Mouse (Mus musculus): ENCODE data around the gene Siglec1. TPM values are rescaled to one million over a fixed set of nuclear protein-coding genes. Genes with fewer than 3 reads are reported as not detected.
"Not testable (repeated sequence)": the region's sequence is repeated elsewhere in the genome, so short reads cannot be mapped to it uniquely, and the experiment has no call there.

The Siglec1 gene
- under 1 TPM; 0.59 to 0.71 TPM for total RNA-seq (2021)
- long read RNA-seq, experiment 1, result 0 reads
- long read RNA-seq, experiment 2, result 0 reads

DNA sequence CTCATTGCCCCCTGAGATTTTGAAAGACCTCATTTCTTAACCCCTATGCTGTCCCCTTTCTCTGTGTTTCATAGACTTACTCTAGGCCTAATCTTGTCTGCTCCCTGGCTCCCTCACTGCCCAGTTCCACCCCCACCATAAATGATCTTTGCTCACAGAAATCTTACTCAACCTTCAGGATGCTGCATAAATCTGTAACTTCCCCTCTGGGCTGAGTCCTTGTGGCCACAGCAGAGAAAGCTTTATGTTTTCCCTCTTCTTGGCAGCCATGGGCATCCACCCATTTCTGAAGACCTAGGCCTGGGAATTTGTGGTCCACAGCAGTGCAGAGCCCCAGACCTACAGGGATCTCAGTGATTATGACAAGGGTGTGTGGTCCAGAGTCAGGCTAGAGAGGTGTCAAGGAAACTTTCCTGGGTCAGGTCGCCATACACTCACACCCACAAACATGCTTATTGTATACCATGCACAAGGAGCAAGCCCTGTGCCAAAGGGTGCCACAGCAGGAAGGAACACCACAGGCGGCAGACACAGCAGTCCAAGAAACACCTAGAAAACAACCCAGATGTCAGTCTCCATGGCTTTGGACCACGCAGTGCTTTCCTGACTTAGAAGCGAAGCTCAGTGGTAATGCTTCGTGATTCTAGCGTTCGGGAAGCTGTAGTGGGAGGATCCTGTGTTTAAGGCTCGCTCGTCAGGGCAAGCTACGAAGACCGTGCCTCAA lies at the start of gene Siglec1:
Gene Siglec1, minus strand, starts transcription at position 99 of the 724 bp plus-strand sequence.
- no peak for DNase-seq (ENCODE audit: low spot score)

DNA sequence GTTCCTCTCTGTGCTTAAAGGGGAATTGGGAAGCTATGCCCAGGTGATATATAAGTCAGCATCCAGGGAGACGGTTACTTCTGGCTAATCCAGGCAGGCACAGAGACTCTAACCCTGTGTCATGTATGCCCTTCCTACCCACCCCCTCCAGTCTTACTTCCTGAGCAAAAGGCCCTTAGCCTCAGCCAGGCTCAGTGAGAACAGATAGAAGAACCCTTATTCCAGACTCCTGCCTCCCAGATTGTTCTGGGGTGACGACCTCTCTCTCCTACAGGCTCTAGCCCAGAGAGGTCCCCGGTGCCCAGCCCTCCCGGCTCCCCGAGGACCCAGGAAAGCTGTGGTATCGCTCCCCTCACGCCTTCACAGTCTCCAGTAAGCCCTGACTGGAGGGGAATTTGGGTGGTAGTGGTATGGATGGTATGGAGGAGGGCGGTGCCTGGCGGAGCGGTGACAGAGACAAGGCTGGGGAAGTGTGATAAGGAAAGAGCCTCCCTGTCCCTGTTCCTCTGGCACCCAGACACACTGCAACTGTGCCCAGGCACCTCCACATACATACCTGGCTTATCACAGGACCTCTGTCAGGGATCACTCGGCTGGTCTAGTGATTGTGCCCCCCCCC lies 49.1 kb upstream of the Siglec1 start:
- DNase-seq (ENCODE audit: low spot score), result no peak

DNA sequence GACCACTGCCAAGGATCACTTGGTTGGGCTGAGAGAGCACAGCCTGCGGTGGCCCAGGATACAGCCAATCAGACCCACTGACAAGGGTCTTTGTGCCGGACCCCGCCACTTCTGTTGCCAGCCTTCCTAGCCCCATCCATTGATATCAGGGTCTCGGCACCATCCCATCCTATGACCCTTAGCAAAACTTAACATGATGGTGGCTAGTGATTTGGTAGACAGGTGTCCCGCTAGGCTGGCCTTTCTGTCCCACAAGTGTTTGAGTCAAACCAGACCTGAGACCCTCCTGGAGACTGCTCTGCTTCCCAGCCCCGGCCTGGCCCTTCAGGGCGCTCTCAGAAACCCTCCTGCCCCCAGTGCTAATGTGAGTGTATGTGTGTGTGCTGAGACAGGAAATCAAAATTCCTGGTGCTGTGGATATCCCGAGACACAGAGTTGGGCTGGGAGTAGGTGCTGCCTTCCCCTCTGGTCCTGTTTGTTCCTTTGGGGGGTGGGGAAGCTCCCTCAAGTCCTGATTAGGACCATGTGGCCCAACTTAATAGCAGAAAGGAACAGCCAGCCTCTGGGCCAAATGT lies 48.3 kb upstream of the Siglec1 start:
- DNase-seq (ENCODE audit: low spot score), result no peak

DNA sequence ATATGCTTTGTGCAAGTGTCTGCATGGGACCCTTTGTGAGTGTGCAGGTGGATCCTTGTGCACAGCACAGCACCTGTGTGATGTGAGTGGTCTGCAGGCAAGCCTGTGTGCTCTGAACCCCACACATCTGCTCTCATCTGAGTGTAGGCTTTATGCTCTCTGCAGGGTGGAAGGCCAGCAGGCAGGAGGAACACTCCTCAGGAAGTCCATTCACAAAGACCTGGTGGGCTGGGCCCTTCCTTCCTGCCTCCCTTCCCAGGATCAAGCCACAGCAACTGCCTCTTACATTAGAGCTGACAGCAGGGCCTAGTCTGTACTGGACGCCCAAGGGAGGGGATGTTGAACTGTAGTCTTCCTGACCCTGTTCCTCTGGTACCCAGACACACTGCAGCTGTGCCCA lies 47.8 kb upstream of the Siglec1 start:
- DNase-seq (ENCODE audit: low spot score), result no peak

DNA sequence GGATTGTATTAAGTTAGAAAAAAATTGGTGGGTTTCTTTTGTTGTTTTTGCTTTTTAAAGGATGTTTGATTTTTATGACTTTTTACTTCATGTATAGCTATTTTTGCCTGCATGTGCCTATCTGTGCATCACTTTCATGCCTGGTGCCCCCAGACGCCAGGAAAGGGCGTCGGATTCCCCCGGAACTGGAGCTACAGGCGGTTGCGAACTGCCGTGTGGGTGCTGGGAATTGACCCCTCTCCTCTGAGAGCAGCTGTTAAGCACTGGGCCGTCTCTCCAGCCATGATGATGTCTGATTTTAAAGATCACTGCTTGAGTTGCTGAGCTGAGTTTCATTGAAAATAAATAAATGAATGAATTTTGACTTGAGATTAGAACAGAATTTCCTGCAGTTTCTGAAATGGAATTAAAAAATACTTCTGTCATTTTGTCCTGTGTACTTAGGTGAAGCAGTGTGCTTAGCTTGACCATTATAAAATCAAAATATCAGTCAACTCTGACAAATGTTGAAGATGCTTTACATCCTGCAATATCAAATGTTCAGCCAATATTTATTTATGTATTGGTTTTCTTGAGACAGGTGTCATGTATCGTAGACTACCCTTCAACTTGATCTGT lies 46.5 kb upstream of the Siglec1 start, which contains the start of gene Gm11037:
Gene Gm11037, plus strand, starts transcription at position 568 of the 618 bp plus-strand sequence.
- DNase-seq (ENCODE audit: low spot score), result no peak

DNA sequence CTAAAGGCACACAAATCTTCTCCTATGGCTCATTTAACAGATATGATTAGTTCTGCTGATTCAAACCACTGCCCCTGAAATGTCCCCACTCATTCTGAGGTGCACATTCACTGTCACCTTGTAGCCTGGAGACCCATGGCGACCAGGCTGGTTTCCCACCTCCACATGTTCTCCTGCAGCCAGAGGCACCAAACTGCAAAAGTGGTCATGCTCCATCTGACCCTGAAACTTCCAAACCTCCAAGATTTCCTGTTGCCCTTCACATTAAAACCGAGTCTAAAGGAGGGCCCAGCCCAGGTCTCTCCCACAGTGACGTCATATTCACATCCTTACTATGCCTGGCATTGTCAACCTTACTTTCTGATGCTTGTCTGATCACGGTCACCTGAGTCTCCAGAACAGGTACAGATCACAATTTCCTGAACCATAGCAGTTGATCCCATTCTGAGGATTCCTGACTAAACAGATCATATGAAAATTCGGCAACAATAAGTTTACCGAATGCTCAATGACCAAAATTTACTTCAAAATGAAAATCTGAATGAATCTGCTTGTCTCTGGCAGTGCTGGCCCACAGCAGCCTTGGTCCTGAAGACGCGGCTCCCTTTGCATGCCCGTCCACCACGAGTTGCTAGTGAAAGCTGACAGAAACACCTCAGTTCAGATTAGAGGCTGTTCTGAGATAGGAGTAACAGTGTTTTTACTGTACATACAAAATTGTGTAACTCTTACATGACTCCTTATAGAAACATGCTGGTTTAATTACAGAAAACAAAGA lies 45.7 kb upstream of the Siglec1 start:
- DNase-seq (ENCODE audit: low spot score), result no peak

DNA sequence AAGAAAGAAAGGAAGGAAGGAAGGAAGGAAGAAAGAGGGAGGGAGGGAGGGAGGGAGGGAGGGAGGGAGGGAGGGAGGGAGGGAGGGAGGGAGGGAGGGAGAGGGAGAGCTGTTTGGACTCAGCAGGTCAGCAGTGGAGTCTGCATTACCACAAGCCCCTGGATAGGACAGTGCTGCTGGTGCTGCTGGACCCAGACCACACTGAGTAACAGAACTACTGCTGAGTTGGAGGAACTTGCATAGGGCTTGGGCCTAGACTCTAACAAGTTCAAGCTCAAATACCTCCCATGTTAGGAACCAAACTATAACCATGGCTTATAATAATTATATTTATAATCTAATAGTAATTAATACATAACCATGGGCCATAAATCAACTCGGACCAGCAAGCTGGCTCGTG lies 44.3 kb upstream of the Siglec1 start:
- no peak for DNase-seq (ENCODE audit: low spot score)

DNA sequence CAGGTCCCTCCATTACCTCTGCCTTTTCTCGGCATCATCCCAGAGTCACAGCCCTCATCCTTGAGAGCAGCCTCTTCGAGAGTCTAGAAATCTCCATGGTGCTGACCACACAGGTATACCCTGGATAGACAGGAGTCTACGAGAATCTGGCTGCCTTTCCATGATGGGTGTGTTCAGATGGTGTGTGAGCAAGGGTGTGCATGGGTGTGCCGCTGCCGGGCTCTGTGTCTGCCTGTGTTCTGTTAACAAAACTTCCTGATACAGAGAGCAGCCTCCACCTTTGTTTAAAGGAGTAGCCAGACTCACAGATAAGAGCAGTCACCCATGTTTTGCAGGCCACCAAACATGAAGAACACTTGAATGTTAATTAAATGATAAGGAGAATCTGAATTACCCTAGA lies 43.3 kb upstream of the Siglec1 start:
- no peak for DNase-seq (ENCODE audit: low spot score)

DNA sequence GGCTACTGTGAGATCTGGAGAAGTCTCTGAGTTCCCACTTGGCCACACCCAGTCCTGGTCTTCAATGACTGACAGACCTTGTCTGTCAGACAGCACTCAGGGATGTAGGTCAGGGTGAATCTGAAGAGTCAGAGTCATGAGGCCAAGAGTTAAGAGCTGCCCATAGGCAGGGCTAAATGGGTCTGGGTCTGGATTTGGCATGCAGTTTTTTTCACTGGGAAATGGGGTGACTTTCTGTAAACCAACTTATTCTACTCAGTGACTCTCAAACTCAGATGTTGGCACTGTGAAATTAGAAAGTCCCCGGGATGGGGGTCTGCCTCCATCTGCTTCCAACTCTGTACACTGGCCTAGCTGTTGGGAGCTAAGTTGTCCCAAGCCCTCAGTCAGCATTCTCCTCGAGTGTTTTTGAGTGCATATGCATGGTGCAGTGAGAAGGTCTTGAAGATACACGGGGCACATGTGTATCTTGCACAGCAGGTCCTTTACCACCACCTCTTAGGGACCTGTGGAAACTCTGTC lies 42.1 kb upstream of the Siglec1 start:
- DNase-seq (ENCODE audit: low spot score), result no peak

DNA sequence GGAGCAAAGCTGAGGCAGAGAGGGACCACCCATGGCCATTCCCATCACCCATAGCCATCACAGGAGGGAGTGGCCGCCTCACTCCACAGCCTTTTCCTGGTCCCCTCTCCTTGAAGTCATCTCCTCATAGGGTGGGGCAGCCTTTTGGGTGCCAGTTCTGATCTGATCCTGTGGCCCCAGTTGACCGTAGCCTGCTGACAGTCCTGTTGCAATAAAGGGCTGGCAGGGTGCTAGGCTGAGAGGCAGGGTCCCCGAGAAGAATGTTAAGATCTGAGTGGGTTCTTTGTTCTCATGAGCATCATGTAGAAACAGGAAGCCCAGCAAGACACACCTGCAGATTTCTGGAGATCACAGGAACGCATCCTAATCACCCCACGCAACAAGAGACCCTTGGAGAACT lies 41.6 kb upstream of the Siglec1 start:
- peak; percentile 42 for DNase-seq (ENCODE audit: low spot score)

DNA sequence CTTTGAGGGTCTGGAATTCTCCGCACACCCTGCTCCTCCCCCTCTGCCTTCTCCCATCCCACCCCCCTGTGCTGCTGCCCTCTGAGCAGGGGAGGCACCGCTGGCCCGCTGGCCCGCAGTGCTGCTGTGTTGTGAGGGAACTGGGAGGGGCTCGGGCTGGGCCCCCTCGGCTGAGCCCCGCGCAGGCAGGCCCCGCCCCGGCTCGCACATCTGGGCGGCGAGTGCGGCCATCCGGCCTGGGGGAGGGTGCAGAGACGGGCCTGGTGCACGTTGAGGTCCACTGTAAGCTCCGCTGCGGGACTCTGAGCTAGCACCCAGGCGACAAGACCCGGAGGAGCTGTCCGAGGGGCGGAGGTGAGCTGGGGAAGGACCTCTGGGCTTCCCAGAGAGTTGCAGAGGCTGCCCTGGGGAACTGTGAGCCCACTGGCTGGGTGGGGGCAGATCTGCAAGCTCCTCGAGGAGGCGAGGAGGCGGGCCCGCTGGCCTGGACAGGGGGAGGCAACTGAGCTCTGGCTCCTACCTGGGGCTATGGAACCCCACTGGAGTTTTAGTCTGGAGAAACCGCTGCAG lies 40.7 kb upstream of the Siglec1 start, which contains the start of gene Hspa12b:
Gene Hspa12b, plus strand, starts transcription at position 120 of the 570 bp plus-strand sequence.
- DNase-seq (ENCODE audit: low spot score), result peak; percentile 55

DNA sequence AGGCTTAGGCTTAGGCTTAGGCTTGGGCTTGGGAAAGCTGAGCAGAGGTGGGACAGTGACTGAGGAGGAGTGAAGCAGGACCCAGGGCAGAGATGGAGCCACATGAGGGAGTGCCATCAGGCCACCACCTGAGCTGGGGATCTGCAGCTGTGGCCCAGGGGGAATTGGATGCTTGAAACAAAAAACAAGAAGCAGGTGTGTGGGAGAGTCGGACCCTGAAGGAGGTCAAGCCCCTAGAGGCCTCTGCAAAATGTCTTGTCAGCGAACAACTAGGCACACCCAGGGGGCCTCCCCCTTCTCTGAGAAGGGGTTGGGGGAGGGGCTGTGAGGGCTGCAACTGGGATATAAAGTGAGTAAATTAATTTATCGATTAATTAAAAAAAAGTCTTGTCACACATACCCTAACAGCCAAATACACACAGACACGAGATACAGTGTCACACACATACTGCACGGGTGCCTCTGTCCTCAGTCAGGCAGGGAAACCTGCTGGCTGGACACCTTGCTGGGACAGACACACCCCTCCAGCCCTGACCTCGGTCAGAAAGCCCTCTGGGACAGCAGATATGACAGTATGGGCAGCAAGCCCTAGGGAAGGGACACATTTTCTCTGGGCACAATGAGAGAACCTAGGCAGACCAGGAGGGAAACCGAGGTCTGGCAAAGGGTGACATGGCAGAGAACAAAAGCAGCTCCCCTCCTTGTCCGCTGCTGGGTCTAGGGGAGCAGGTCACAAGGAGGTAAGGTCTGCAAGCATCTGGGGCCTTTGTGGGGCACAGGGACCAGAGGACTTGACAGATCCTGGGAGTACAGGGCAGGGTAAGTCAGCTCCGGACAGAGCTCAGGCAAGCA lies 39.6 kb upstream of the Siglec1 start:
- DNase-seq (ENCODE audit: low spot score), result no peak

DNA sequence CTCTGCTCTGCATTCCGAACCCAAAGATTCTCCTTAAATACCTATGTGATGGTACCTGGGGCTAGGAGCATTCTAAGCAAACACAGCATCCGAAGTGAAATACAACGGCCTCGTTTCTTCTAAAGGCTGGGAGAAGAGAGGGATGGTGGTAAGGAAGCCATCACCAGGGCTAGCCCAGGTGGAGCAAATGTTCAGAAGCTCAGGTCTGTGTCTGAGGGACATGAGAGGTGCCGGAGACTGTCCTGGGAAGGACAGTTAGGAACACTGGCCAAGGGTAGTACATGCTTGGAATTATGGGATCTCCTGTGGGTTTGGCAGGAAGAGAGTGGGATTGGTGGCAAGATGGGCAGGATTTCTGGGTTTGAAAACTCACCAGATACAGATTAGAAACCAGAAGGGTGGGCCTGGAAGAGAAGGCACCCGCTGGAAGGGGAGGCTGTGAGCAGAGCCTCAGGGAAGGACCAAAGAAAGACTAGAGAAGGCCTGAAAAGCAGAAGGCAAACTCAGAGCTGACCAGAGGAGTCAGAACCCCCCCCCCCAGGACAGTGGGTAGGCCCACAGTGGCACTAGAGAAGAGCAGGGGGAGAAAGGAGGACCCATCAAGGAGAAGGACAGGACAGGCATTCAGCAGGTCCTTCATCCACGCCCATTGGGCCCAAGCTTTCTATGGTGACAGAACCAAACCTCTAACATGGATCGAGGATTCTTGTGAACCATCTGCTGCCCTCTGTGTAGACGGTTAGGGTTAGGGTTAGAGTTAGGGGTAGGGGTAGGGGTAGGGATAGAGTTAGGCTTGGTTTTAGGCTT lies 38.8 kb upstream of the Siglec1 start:
- no peak for DNase-seq (ENCODE audit: low spot score)

DNA sequence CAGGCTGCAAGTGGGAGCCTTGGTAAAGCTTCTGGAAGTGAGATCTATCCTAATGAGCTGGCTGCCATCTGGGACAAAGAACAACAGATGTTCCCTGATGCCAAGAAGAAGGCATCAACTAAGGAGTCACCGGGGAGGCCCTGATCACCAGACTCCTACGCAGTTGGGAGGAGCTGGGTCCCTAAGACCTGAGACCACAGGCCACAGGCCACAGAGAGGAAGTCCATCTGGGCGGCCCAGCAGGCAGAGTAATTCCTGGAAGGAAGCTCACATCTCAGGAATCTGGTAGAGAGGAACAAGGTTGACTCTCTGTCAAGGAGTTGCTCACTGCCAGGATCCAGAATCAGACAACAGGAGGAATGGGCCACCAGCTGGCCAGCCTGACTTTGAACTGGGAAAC lies 37.6 kb upstream of the Siglec1 start:
- DNase-seq (ENCODE audit: low spot score), result no peak

DNA sequence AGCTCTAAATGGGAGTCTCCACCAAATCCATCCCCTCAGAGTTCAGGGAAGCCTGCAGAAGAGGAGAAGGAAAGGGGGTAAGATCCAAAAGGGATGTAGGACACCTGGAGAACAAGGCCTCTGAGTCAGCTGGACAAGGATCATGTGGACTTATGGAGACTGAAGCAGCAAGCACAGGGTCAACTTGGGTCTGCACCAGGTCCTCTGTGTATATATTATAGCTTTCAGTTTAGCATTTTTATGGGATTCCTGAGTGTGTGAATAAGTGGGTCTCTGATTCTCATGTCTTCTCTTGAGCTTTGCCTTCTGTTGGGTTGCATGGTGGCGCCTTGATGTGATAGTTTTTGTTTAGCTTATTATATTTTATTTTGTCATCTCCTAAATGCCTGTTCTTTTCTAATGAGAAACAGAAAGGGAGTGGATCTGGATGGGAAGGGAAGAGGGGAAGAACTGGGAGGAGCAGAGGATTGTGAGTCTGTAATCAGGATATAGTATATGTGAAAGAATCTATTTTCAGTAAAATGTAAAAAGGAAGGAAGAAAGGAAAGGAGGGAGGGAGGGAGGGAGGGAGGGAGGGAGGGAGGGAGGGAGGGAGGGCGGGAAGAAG lies 32.5 kb upstream of the Siglec1 start:
- no peak for DNase-seq (ENCODE audit: low spot score)

DNA sequence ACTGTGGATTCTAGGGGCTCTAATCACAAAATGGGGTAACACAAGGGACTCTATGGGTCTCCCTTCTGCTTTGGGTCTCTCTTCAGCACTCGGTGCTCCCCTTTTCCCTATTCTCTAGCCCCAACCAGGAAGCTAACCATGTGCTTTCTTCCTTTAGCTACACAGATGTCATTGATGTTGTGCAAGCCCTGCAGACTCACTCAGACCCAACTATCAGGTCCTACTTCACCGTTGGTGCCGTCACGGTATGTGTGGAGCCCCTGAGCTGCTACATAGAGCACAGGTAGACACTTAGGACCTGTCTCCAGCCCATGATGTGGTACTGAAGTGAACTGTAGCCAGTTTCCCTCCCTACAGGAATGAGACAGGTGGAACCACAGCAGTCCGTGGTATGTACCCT lies 19.4 kb upstream of the Siglec1 start:
- DNase-seq (ENCODE audit: low spot score), result no peak

DNA sequence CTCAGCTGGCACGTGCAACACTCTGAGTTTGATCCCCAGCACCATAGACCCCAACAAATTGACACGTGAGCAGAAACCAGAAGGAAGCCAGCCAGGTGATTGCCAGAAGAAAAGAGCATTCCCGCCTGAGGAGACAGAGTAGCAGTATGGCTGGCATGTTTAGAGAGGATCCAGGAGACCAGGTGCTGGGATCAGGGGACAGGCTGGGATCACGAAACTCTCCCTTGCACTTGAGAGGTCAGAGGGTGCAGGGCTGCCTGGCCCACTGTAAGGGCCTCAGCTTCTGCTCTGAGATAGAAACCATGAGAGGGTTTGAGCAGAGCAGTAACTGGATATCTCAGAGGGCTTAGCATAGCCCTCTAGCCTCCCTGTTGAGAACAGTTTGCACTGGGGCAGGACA lies 18.5 kb upstream of the Siglec1 start:
- DNase-seq (ENCODE audit: low spot score), result not testable (repeated sequence)

DNA sequence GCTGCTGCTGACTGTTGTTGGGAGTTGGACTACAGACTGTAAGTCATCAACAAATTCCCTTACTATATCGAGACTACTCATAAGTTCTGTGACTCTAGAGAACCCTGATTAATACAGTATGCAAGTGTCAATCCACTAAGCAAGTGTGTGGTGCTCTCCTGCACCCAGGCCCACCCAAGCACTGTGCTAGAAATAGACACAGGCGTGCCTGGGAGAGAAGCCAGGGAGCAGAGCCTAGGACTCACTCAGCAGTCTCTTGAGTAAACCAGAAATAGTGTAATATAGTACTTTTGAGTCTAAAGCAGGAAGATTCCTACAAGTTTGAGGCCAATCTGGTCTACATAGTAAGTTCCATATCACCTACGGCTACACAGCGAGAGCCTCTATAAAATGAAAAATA lies 17.5 kb upstream of the Siglec1 start:
- peak; percentile 54 for DNase-seq (ENCODE audit: low spot score)

DNA sequence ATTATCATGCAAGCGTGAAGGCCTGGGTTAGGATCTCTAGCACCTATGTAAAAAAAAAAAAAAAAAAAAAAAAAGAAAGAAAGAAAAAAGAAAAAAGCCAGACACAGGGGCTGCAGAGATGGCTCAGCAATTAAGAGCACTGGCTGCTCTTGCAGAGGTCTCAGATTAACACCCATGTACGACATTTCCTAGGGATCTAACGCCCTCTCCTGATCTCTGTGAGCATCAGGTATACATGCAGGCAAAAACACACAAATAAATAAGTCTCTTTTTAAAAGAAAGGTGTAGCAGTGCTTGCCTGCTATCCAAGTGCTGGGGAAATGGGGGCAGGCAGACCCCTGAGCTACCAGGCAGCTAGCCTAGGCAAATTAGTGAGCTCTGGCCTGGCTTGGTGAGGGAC lies 15.0 kb upstream of the Siglec1 start:
- no peak for DNase-seq (ENCODE audit: low spot score)
